Mouse (Mus musculus) stomach, postnatal 0 days (tissue): Measurements from ENCODE around the gene Ino80. TPM values are rescaled to one million over a fixed set of nuclear protein-coding genes. Genes with fewer than 3 reads are reported as not detected.
"Not testable (repeated sequence)": the region's sequence is repeated elsewhere in the genome, so short reads cannot be mapped to it uniquely, and the experiment has no call there.

Experiments used
- ATAC-seq: fragments of 200-750 bp; cut with Nextera tagmentation; 2 replicates; pipeline ENCODE4 v1.8.0; 2017; ENCODE audit not compliant: low FRiP score, low TSS enrichment
- DNase-seq: peaks from one replicate; pipeline ENCODE4 v3.0.0-alpha.2; 2016; ENCODE audit warnings: low spot score
- H3K27ac ChIP-seq: fragments of 300-500 bp; sonication (generic); replicated peaks from 2 replicates; pipeline ENCODE4 v1.5.1; 2014; ENCODE audit warnings: mild to moderate bottlenecking, control low read depth
- H3K27me3 ChIP-seq: fragments of 300-500 bp; sonication (generic); 2 replicates; pipeline ENCODE4 v1.6.1; 2014; ENCODE audit warnings: low read length; ENCODE audit not compliant: control insufficient read depth, insufficient read depth
- H3K36me3 ChIP-seq: fragments of 300-500 bp; sonication (generic); 2 replicates; pipeline ENCODE4 v1.6.1; 2014; ENCODE audit warnings: low read length, mixed read lengths; ENCODE audit not compliant: control insufficient read depth, insufficient read depth
- H3K4me1 ChIP-seq: fragments of 300-500 bp; sonication (generic); replicated peaks from 2 replicates; pipeline ENCODE4 v1.6.1; 2014; ENCODE audit warnings: antibody characterized with exemption; ENCODE audit not compliant: control insufficient read depth, insufficient read depth
- H3K4me2 ChIP-seq: fragments of 300-500 bp; sonication (generic); replicated peaks from 2 replicates; pipeline ENCODE4 v1.6.1; 2014; ENCODE audit warnings: low read depth, mild to moderate bottlenecking, control low read depth, moderate library complexity
- H3K4me3 ChIP-seq: fragments of 300-500 bp; sonication (generic); 2 replicates; pipeline ENCODE4 v1.5.1; 2014; ENCODE audit warnings: low read depth, low read length, control low read depth
- H3K9ac ChIP-seq: fragments of 300-500 bp; sonication (generic); 2 replicates; pipeline ENCODE4 v1.6.1; 2014; ENCODE audit warnings: mild to moderate bottlenecking, low read length, control low read depth, mixed read lengths
- H3K9me3 ChIP-seq: fragments of 300-500 bp; sonication (generic); 2 replicates; pipeline ENCODE4 v1.6.1; 2016; ENCODE audit warnings: low read length; ENCODE audit not compliant: control insufficient read depth
- CTCF ChIP-seq: IDR thresholded peaks from 2 replicates; pipeline ENCODE4 v1.5.1; 2016; ENCODE audit warnings: antibody characterized with exemption, low read depth, mild to moderate bottlenecking, moderate library complexity
- EP300 ChIP-seq: optimal IDR thresholded peaks from 2 replicates; pipeline ENCODE3; 2016; ENCODE audit warnings: antibody characterized with exemption
- WGBS: fragments of 180-500 bp; shearing (Covaris S2); extraction: QIAGEN DNeasy Blood & Tissue Kit; methylation state at CpG from one replicate; pipeline ENCODE4 v1.1.7; 2014; 5-methylcytosine and 5-hydroxymethylcytosine counted together
- polyA plus RNA-seq: library from polyadenylated mRNA; unstranded; fragments of >200 nt; fragmentation: Nextera tagmentation; extraction: Ambion mirVana; gene quantifications from 2 replicates; pipeline ENCODE4 v1.2.1, GENCODE M21; 2015

Gene Ino80
- polyA plus RNA-seq, 1 experiment from 2014 or later = 2.0 TPM

DNA sequence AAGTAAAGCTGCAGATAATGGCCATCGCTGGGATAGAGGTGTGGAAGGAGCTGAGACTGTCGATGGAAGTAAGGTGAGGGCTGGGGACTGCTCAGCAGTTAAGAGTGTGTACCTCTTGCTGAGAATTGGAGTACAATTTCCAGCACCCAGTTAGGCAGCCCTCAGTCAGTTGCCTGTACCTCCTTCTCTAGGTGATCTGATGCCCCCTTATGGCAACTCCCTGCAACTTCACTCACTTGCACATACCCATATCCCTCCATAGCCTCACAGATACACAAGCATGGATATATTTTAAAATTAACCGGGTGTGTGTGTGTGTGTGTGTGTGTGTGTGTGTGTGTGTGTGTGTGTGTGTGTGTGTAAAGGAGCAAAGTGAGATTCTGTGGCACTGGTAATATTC lies 34.8 kb upstream of the Ino80 start:
- no peaks in the 10 kb centered on the region for H3K27me3 ChIP-seq
- H3K9ac ChIP-seq = no peak overlapping the region
- no peak for TF ChIP-seq EP300
- peak; percentile 49 for TF ChIP-seq CTCF
- no peaks in the 10 kb centered on the region for H3K4me1 ChIP-seq
- ATAC-seq = no peak
- no peak overlapping the region for H3K4me2 ChIP-seq
- H3K9me3 ChIP-seq = no peaks in the 10 kb centered on the region
- H3K4me3 ChIP-seq = no peak overlapping the region
- no peak for DNase-seq
- WGBS = 78% methylated on average over 3 of the region's 3 CpGs
- no peak overlapping the region for H3K27ac ChIP-seq
- no peaks in the 10 kb centered on the region for H3K36me3 ChIP-seq

- WGBS = 66% methylated on average over 2 of the region's 2 CpGs
- ATAC-seq (no peak), DNase-seq (no peak)
- Histone ChIP-seq H3K27me3 (no peaks in the 10 kb centered on the region), H3K4me2 (no peak overlapping the region), H3K9ac (no peak overlapping the region), H3K4me3 (no peak overlapping the region), H3K9me3 (no peaks in the 10 kb centered on the region), H3K27ac (no peak overlapping the region), H3K4me1 (no peaks in the 10 kb centered on the region), H3K36me3 (no peaks in the 10 kb centered on the region)
- no peak for TF ChIP-seq CTCF
- TF ChIP-seq EP300 = no peak
Observed at GRCm38 (mm10) chr2:119510856-119511255, 33.4 kb upstream of the Ino80 start.

DNA sequence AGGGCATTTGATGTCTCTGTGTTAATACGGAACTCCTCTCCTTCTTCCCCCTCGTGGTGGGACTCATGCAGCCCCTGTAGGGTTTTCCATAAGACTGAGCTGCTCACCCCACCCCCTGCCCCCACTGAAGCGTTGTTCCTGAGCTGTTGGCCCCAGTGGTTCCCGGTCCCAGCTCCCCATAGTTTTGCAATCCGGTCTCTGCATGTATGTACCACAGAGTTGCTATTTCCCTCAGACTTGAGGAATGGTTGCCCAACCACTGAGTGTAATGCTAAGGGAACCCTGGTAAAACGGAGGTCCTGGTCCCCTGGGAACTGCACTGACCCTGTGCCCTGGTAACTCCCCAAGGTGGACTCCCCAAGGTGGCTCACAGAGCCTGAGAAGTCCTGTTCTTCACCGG lies 31.0 kb upstream of the Ino80 start:
- not testable (repeated sequence) for H3K27me3 ChIP-seq, H3K9ac ChIP-seq, H3K9me3 ChIP-seq, H3K36me3 ChIP-seq, H3K4me2 ChIP-seq, H3K4me3 ChIP-seq, DNase-seq, H3K27ac ChIP-seq, H3K4me1 ChIP-seq, ATAC-seq
- 67% methylated on average over 7 of the region's 7 CpGs for WGBS

DNA sequence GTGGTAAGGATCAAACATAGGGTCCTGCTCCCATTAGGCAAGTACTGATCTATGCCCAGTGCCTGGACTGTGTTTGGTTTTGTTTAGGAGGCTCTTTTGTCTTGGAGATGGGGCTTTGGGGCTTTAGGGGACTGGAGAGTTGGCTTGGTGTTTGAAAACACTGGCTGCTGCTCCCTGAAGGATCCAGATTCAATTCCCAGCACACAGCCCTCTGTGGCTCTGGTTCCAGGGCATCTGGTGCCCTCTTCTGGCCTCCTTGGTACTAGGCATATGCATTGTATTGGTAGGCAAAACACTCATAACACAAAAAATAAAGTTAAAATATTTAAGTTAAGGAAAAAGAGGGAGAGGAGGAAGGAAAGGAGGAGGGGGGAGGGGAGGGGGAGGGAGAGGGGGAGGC lies 29.6 kb upstream of the Ino80 start:
- DNase-seq (no peak), ATAC-seq (no peak)
- no peaks in the 10 kb centered on the region for H3K9me3 ChIP-seq
- H3K4me1 ChIP-seq = no peaks in the 10 kb centered on the region
- H3K4me3 ChIP-seq = no peak overlapping the region
- H3K27ac ChIP-seq = no peak overlapping the region
- no peak overlapping the region for H3K9ac ChIP-seq
- TF ChIP-seq EP300 (no peak), CTCF (peak; percentile 60)
- H3K27me3 ChIP-seq = no peaks in the 10 kb centered on the region
- H3K4me2 ChIP-seq = no peak overlapping the region
- H3K36me3 ChIP-seq = no peaks in the 10 kb centered on the region

- no peak overlapping the region for H3K4me3 ChIP-seq
- H3K4me1 ChIP-seq = no peaks in the 10 kb centered on the region
- no peaks in the 10 kb centered on the region for H3K9me3 ChIP-seq
- ATAC-seq = no peak
- no peaks in the 10 kb centered on the region for H3K36me3 ChIP-seq
- no peaks in the 10 kb centered on the region for H3K27me3 ChIP-seq
- WGBS = 72% methylated on average over 2 of the region's 2 CpGs
- no peak overlapping the region for H3K4me2 ChIP-seq
- TF ChIP-seq EP300 (no peak), CTCF (no peak)
- H3K27ac ChIP-seq = no peak overlapping the region
- DNase-seq = peak; percentile 33
- H3K9ac ChIP-seq = no peak overlapping the region
Observed at GRCm38 (mm10) chr2:119500965-119501652, 23.6 kb upstream of the Ino80 start.

DNA sequence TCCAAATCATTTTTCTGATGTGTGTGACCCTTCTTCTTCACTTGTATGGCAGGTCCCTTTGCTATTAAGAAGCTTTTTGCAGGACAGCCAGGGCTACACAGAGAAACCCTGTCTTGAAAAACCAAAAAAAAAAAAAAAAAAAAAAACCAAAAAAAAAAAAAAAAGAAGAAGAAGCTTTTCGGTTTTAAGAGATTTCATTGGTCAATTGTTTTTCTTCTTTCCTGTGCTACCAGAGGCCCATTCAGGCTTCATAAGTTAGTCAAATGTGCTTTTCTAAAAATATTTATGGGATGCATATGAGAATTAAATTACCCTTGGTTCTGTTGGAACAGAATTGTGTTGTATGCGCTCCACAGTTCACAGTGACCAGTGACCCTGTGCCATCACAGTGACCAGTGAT lies 21.4 kb upstream of the Ino80 start:
- Histone ChIP-seq H3K27ac (no peak overlapping the region), H3K9me3 (no peaks in the 10 kb centered on the region), H3K4me1 (no peaks in the 10 kb centered on the region), H3K4me2 (no peak overlapping the region), H3K4me3 (no peak overlapping the region), H3K36me3 (no peaks in the 10 kb centered on the region), H3K9ac (no peak overlapping the region), H3K27me3 (no peaks in the 10 kb centered on the region)
- DNase-seq = no peak
- WGBS = 79% methylated on average over 2 of the region's 2 CpGs
- TF ChIP-seq EP300 (no peak), CTCF (no peak)
- no peak for ATAC-seq
